Mouse (Mus musculus) intestine, embryonic 14.5 days (tissue): ENCODE results near the gene Gpr141. TPM values are rescaled to one million over a fixed set of nuclear protein-coding genes. Genes with fewer than 3 reads are reported as not detected.

Source experiments
- ATAC-seq: fragments of 200-750 bp; cut with Nextera tagmentation; replicated peaks from 2 replicates; pipeline ENCODE4 v1.8.0; 2017; ENCODE audit warnings: low read depth, moderate number of reproducible peaks, moderate TSS enrichment, moderate library complexity; ENCODE audit not compliant: low FRiP score, low TSS enrichment
- DNase-seq: peaks from one replicate; pipeline ENCODE4 v3.0.0-alpha.2; 2018; ENCODE audit warnings: low spot score
- H3K27ac ChIP-seq: fragments of 300-500 bp; sonication (generic); 2 replicates; pipeline ENCODE4 v1.5.1; 2014; ENCODE audit warnings: low read depth, mild to moderate bottlenecking, control low read depth
- H3K27me3 ChIP-seq: fragments of 300-500 bp; sonication (generic); replicated peaks from 2 replicates; pipeline ENCODE4 v1.6.1; 2014; ENCODE audit warnings: low read length, control low read depth; ENCODE audit not compliant: control insufficient read depth, insufficient read depth
- H3K36me3 ChIP-seq: fragments of 300-500 bp; sonication (generic); 2 replicates; pipeline ENCODE4 v1.6.1; 2014; ENCODE audit warnings: low read length, control low read depth; ENCODE audit not compliant: control insufficient read depth, insufficient read depth
- H3K4me1 ChIP-seq: fragments of 300-500 bp; sonication (generic); replicated peaks from 2 replicates; pipeline ENCODE4 v1.6.1; 2014; ENCODE audit warnings: low read length, control low read depth, mixed read lengths; ENCODE audit not compliant: control insufficient read depth, insufficient read depth
- H3K4me2 ChIP-seq: fragments of 300-500 bp; sonication (generic); 2 replicates; pipeline ENCODE4 v1.6.1; 2014; ENCODE audit warnings: low read length
- H3K4me3 ChIP-seq: fragments of 300-500 bp; sonication (generic); 2 replicates; pipeline ENCODE4 v1.5.1; 2014; ENCODE audit warnings: low read depth, low read length, control low read depth, mixed read lengths
- H3K9ac ChIP-seq: fragments of 300-500 bp; sonication (generic); 2 replicates; pipeline ENCODE4 v1.6.1; 2014; ENCODE audit warnings: mild to moderate bottlenecking, low read length
- H3K9me3 ChIP-seq: fragments of 300-500 bp; sonication (generic); 2 replicates; pipeline ENCODE4 v1.6.1; 2016; ENCODE audit warnings: low read length, control low read depth; ENCODE audit not compliant: control insufficient read depth
- WGBS: fragments of 180-500 bp; shearing (Covaris S2); extraction: QIAGEN DNeasy Blood & Tissue Kit; methylation state at CpG from one replicate; pipeline ENCODE4 v1.1.7; 2014; 5-methylcytosine and 5-hydroxymethylcytosine counted together
- polyA plus RNA-seq: library from polyadenylated mRNA; unstranded; fragments of >200 nt; fragmentation: Nextera tagmentation; extraction: Ambion mirVana; gene quantifications from 2 replicates; pipeline ENCODE4 v1.2.1, GENCODE M21; 2014

The Gpr141 gene
- polyA plus RNA-seq, 1 experiment from 2014 or later, result 0.09 TPM

GRCm38 (mm10) chr13:19767202-19767601, 56.9 kb downstream of the Gpr141 start:
- Histone ChIP-seq H3K27me3 (no peaks in the 10 kb centered on the region), H3K4me3 (no peak overlapping the region), H3K4me2 (no peak overlapping the region), H3K4me1 (no peaks in the 10 kb centered on the region), H3K9me3 (no peaks in the 10 kb centered on the region), H3K36me3 (no peaks in the 10 kb centered on the region), H3K27ac (no peak overlapping the region), H3K9ac (no peak overlapping the region)
- 79% methylated on average over 2 of the region's 2 CpGs for WGBS
- DNase-seq, result no peak
- ATAC-seq, result no peak

DNA sequence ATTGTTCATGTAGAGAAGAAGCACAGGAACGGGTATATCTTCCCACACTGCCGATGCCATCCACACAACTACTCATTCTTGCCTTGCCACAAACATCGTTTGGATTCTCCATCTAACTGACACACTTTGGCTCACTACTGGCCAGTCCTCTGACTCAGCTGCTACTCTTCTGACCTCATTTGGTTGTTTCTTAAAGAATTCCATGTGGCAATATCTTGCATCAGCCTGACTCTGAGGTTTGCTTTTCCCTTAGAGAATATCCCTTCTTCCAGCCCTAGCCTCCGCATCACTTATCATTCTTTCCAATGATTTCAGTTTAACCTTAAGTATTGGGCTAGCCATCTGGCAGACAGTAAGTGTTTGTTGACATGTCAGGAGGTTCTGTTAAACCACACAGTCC, 59.8 kb downstream of the Gpr141 start:
- 86% methylated on average over 4 of the region's 4 CpGs for WGBS

DNA sequence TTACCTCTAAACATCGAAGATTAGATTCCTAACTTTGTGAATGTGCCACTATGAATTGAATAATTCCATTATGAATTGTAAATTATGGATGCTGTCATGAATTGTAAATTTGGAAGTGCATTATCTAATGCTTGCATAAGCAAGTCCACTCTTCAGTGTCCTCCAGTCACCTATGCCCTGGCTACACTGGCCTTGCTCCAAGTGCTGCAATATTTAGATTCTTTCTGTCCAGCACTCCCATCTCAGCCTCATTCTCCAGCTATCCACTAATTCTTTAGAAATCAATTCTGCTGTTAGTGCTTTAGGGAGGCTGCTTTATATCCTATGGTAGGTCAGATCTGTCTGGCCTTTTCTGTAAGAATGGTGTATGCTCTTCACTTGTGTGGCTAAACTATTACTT, 60.8 kb downstream of the Gpr141 start:
- no peak for DNase-seq
- Histone ChIP-seq H3K4me3 (no peak overlapping the region), H3K4me2 (no peak overlapping the region), H3K9ac (no peak overlapping the region), H3K4me1 (no peaks in the 10 kb centered on the region), H3K27me3 (no peaks in the 10 kb centered on the region), H3K36me3 (no peaks in the 10 kb centered on the region), H3K27ac (no peak overlapping the region), H3K9me3 (no peaks in the 10 kb centered on the region)
- WGBS, result 88% methylated on average over 1 of the region's 1 CpGs
- ATAC-seq, result no peak

More for the DNA sequence above, 59.8 kb downstream of the Gpr141 start:
- Histone ChIP-seq H3K36me3 (no peaks in the 10 kb centered on the region), H3K9me3 (no peaks in the 10 kb centered on the region), H3K4me1 (no peaks in the 10 kb centered on the region), H3K27ac (no peak overlapping the region), H3K9ac (no peak overlapping the region), H3K4me2 (no peak overlapping the region), H3K4me3 (no peak overlapping the region), H3K27me3 (no peaks in the 10 kb centered on the region)
- ATAC-seq (no peak), DNase-seq (no peak)

- no peak overlapping the region for H3K4me2 ChIP-seq
- no peak overlapping the region for H3K27ac ChIP-seq
- no peak overlapping the region for H3K9ac ChIP-seq
- no peak for DNase-seq
- H3K27me3 ChIP-seq, result no peaks in the 10 kb centered on the region
- H3K4me3 ChIP-seq, result no peak overlapping the region
- H3K4me1 ChIP-seq, result no peaks in the 10 kb centered on the region
- WGBS, result 48% methylated on average over 2 of the region's 2 CpGs
- no peaks in the 10 kb centered on the region for H3K36me3 ChIP-seq
- H3K9me3 ChIP-seq, result no peaks in the 10 kb centered on the region
- ATAC-seq, result no peak
Measured at GRCm38 (mm10) chr13:19745741-19746140, 78.3 kb downstream of the Gpr141 start.

DNA sequence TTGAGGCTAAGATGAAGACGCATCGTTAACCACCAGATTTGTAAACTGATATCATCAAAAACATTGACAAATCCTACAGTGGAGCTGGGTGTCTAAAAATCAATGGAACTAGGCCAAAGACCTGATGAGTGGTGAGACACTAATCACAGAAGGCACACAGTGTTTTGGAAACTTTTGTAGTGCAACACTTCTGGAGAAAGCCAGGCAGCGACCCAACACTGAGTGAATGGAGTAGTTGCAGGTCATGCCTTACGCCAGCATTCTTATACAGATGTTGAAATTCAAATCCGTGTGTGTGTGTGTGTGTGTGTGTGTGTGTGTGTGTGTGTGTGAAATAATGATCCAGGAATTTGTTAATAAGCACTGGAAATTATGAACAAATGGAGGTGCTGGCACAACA, 79.5 kb downstream of the Gpr141 start:
- no peaks in the 10 kb centered on the region for H3K4me1 ChIP-seq
- H3K4me3 ChIP-seq, result no peak overlapping the region
- no peaks in the 10 kb centered on the region for H3K36me3 ChIP-seq
- no peak overlapping the region for H3K4me2 ChIP-seq
- H3K27me3 ChIP-seq, result no peaks in the 10 kb centered on the region
- 89% methylated on average over 5 of the region's 5 CpGs for WGBS
- H3K9ac ChIP-seq, result no peak overlapping the region
- no peaks in the 10 kb centered on the region for H3K9me3 ChIP-seq
- H3K27ac ChIP-seq, result no peak overlapping the region
- no peak for DNase-seq
- no peak for ATAC-seq

GRCm38 (mm10) chr13:19734597-19734996, 89.5 kb downstream of the Gpr141 start:
- Histone ChIP-seq H3K9ac (no peak overlapping the region), H3K4me3 (no peak overlapping the region), H3K27me3 (no peaks in the 10 kb centered on the region), H3K4me2 (no peak overlapping the region), H3K9me3 (no peaks in the 10 kb centered on the region), H3K27ac (no peak overlapping the region), H3K36me3 (no peaks in the 10 kb centered on the region), H3K4me1 (no peaks in the 10 kb centered on the region)
- WGBS, result 92% methylated on average over 5 of the region's 5 CpGs
- ATAC-seq (no peak), DNase-seq (no peak)

DNA sequence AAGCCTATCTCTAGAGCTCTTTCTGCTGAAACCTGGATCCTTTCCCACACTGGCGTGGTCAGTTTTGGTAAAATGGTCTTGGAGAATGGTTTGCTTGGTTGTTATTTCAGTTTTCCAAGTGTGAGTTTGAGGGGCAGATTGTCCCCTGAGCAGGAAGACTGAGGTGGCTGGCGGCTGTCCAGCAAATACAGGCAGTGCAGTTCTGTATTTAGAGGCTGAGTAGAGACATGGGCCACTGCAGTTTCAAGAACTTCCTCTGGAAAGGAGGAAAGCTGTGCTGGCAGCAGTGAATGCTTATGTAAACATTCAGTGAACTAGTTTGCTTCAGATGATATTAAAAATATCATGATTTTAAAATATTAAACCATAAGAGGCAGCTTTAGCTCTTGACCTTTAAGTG, 93.2 kb downstream of the Gpr141 start:
- H3K9ac ChIP-seq, result no peak overlapping the region
- H3K36me3 ChIP-seq, result no peaks in the 10 kb centered on the region
- no peak overlapping the region for H3K4me3 ChIP-seq
- no peak overlapping the region for H3K27ac ChIP-seq
- DNase-seq (no peak), ATAC-seq (no peak)
- no peaks in the 10 kb centered on the region for H3K4me1 ChIP-seq
- no peak overlapping the region for H3K4me2 ChIP-seq
- H3K9me3 ChIP-seq, result no peaks in the 10 kb centered on the region
- no peaks in the 10 kb centered on the region for H3K27me3 ChIP-seq
- 57% methylated on average over 2 of the region's 2 CpGs for WGBS

- no peaks in the 10 kb centered on the region for H3K27me3 ChIP-seq
- no peaks in the 10 kb centered on the region for H3K36me3 ChIP-seq
- H3K27ac ChIP-seq, result no peak overlapping the region
- no peak for DNase-seq
- no peak overlapping the region for H3K4me3 ChIP-seq
- no peak overlapping the region for H3K9ac ChIP-seq
- no peak for ATAC-seq
- WGBS, result 53% methylated on average over 5 of the region's 5 CpGs
- no peak overlapping the region for H3K4me2 ChIP-seq
- no peaks in the 10 kb centered on the region for H3K4me1 ChIP-seq
- no peaks in the 10 kb centered on the region for H3K9me3 ChIP-seq
Measured at GRCm38 (mm10) chr13:19718954-19719353, 105.1 kb downstream of the Gpr141 start.

DNA sequence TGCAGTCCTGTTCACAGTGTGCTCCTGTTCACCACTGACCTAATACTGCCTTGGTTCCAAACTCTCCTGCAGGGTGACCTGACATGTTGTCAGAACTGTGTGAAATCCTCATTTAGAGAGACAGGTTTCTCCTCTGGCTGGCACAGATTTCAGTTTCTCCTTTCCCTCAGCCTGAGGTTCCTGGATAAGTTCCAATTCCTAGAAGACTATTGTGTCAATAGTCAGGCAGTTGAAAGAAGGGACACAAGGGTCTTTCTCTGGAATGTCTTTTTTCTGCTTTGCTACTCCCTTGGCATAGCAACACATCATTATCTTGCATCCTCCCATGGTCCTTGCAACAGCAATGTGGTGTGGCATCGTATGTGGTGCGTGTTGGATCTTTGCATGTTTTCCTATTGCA, 106.9 kb downstream of the Gpr141 start:
- H3K9ac ChIP-seq, result no peak overlapping the region
- 94% methylated on average over 2 of the region's 2 CpGs for WGBS
- ATAC-seq (no peak), DNase-seq (no peak)
- no peaks in the 10 kb centered on the region for H3K4me1 ChIP-seq
- H3K27me3 ChIP-seq, result no peaks in the 10 kb centered on the region
- no peaks in the 10 kb centered on the region for H3K36me3 ChIP-seq
- no peaks in the 10 kb centered on the region for H3K9me3 ChIP-seq
- no peak overlapping the region for H3K4me2 ChIP-seq
- no peak overlapping the region for H3K4me3 ChIP-seq
- no peak overlapping the region for H3K27ac ChIP-seq
